Mouse (Mus musculus) olfactory bulb, adult 2 months (tissue): ENCODE measurements around the gene Cyp39a1.

Experiments used
- CTCF ChIP-seq: fragments of 200-500 bp; IDR thresholded peaks from 2 replicates; pipeline ENCODE4 v1.5.1; 2012; ENCODE audit warnings: low read depth, mild to moderate bottlenecking, low read length, moderate library complexity; ENCODE audit not compliant: insufficient read depth
- POLR2A ChIP-seq: fragments of 200-500 bp; IDR thresholded peaks from 2 replicates; pipeline ENCODE4 v1.6.1; 2012; ENCODE audit warnings: mild to moderate bottlenecking, low read depth, low read length, moderate library complexity; ENCODE audit not compliant: insufficient read depth

GRCm38 (mm10) chr17:43788222-43788621, 121.0 kb downstream of the Cyp39a1 start:
- TF ChIP-seq CTCF (no peak), POLR2A (no peak)
